Mouse (Mus musculus): ENCODE results near the gene Chrna9. TPM values are rescaled to one million over a fixed set of nuclear protein-coding genes. Genes with fewer than 3 reads are reported as not detected.
A peak's percentile ranks its signal among the peaks of the same experiment; 100 is the strongest.

Gene Chrna9
- polyA plus RNA-seq, 1 experiment from 2014 or later: not detected

DNA sequence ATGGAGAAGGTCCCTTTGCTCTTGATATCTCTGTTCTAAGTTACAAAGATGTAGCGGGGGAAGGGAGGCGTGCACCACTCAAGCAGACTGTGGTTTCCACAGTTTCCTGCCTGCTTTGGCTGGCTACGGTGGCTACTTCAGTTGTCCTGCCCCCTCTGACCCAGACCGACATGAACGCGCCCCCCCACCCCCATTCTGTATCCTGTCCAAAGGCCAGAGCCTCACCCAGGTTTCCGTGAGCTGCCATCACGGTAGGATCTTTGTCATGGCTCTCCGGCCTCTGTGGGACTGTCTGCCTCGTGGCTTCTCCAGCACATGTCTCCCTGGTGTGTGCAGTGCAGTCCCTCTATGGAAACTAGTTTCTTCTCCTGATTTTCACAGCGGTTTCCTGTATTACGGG, 15.4 kb upstream of the Chrna9 start:
- no peaks in the 10 kb centered on the region for H3K9me3 ChIP-seq (replicated peaks)
- no peaks in the 10 kb centered on the region for H3K36me3 ChIP-seq
- no peak overlapping the region for H3K4me3 ChIP-seq (replicated peaks)
- H3K4me1 ChIP-seq (replicated peaks): 0 out of 2 replicates have a peak, but pooled peaks cover 6% of the 10 kb centered on the region
- no peak for ATAC-seq (ENCODE audit: low read depth)
- WGBS (ENCODE audit: insufficient replicate concordance): 34% methylated on average over 12 of the region's 12 CpGs
- DNase-seq: no peak
- H3K9ac ChIP-seq: no peak overlapping the region
- no peaks in the 10 kb centered on the region for H3K27me3 ChIP-seq
- no peak overlapping the region for H3K4me2 ChIP-seq
- H3K27ac ChIP-seq: no peak overlapping the region

DNA sequence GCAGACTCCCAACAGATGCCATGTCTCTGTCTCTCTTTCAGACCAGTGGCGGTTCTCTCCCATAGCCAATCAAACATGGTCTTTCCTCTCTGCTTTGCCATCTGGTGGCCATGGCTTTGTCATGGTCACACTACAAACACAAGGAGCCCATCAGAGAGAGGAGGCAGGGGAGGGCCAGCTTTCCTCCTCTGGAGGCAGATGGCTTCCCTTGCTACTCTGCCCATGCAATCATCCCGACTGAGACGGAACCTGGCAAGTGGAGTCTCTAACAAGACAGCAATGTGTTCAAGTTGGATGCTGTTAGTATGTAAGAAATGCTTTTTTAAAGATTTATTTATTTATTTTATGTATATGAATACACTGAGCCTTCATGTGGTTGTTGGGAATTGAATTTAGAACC, 14.8 kb upstream of the Chrna9 start:
- ATAC-seq (ENCODE audit: low read depth) (no peak), DNase-seq (no peak)
- no peaks in the 10 kb centered on the region for H3K27me3 ChIP-seq
- H3K9me3 ChIP-seq (replicated peaks): no peaks in the 10 kb centered on the region
- H3K4me1 ChIP-seq (replicated peaks): 0 out of 2 replicates have a peak, but pooled peaks cover 6% of the 10 kb centered on the region
- no peaks in the 10 kb centered on the region for H3K36me3 ChIP-seq
- WGBS (ENCODE audit: insufficient replicate concordance): 80% methylated on average over 3 of the region's 3 CpGs
- no peak overlapping the region for H3K4me2 ChIP-seq
- no peak overlapping the region for H3K9ac ChIP-seq
- H3K27ac ChIP-seq: no peak overlapping the region
- no peak overlapping the region for H3K4me3 ChIP-seq (replicated peaks)

DNA sequence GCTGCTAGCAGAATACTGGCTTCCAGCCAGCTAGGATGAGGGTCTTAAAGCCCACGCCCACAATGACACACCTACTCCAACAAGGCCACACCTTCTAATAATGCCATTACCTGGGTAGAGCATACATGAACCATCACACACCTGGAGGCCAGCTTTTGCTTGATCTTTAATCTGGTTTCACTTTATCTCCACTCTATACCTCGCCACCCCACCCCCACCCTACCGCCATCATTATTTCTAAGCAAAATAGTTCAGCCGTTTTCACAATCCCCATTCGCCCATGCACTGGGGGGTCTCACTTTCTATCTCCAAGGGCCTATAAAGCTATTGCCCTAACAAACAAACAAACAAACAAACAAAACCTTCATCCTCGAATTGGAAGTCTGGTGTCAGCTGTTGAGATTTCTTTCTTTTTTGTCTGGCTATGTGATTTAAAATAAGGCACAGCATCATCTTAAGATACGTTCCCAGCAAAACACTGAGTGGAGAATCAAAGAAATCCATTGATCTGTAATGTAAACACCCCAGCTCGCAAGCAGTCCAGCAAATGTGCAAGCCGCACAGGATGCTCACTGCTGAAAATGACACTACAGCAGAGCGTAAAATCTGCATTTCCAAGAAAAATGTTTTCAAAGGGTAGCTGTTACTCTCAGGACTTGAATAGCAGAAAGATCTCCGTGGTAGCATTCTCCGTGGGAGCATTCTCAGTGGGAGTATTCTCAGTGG, 13.9 kb upstream of the Chrna9 start:
- no peaks in the 10 kb centered on the region for H3K9me3 ChIP-seq (replicated peaks)
- H3K9ac ChIP-seq: no peak overlapping the region
- WGBS (ENCODE audit: insufficient replicate concordance): 71% methylated on average over 12 of the region's 12 CpGs
- no peak overlapping the region for H3K27ac ChIP-seq
- DNase-seq: no peak
- H3K27me3 ChIP-seq: no peaks in the 10 kb centered on the region
- ATAC-seq (ENCODE audit: low read depth): no peak
- H3K4me1 ChIP-seq (replicated peaks): 0 out of 2 replicates have a peak, but pooled peaks cover 6% of the 10 kb centered on the region
- no peak overlapping the region for H3K4me3 ChIP-seq (replicated peaks)
- no peaks in the 10 kb centered on the region for H3K36me3 ChIP-seq
- no peak overlapping the region for H3K4me2 ChIP-seq

DNA sequence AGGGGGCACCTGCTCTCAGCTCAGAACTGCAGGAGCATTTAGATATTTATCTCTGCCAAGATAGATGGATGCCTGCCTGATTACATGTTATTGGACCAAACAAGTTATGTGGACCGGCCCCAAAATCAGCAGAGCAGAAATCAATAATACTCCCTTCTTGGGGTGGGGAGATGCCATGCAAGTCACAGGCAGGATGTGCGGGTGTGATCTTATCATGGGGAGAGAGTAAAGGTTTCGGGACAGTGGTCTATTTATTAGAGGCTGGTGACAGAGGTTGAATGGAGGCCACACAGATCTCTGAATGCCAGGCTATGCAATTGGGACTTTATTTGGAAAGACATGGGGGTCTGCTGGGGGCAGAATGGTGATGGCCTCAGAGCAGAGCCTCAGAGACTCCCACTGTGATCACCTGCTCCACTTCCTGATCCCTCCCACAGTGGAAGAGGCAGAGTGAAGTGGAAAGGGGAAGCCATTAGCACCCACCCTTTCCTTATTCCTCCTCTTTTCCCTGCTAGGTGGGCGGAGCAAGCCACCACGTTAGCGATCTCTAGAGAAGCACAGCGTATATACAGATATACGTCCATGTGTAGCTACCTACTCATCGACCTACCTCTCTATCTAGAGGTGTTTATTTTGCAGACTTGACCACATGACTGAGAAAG, 13.1 kb upstream of the Chrna9 start:
- DNase-seq: no peak
- Histone ChIP-seq H3K36me3 (no peaks in the 10 kb centered on the region), H3K4me3 (replicated peaks) (no peak overlapping the region), H3K4me2 (no peak overlapping the region), H3K27ac (no peak overlapping the region), H3K27me3 (no peaks in the 10 kb centered on the region), H3K9ac (no peak overlapping the region), H3K9me3 (replicated peaks) (no peaks in the 10 kb centered on the region), H3K4me1 (replicated peaks) (0 out of 2 replicates have a peak, but pooled peaks cover 6% of the 10 kb centered on the region)
- no peak for ATAC-seq (ENCODE audit: low read depth)
- WGBS (ENCODE audit: insufficient replicate concordance): 51% methylated on average over 9 of the region's 9 CpGs

DNA sequence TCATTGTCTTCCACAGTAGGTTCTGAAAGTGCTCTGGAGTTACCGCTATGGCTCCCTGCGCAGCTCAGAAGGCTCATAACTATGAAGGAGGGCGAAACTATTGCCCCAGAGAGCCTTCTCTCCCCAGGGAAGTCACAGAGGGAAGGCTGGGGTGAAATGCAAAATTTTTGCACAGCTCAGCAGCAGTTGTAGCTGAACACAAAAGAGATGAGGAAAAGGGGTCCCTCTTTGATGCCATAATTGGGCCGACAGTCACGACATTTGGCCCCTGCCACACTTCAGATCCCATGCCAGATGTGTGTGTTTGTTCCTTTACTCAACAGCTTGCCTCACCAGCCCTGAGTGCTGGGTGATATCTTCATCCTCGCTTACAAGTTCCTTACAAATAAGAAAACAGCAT, 8.1 kb upstream of the Chrna9 start:
- ATAC-seq (ENCODE audit: low read depth): no peak
- 78% methylated on average over 6 of the region's 6 CpGs for WGBS (ENCODE audit: insufficient replicate concordance)

DNA sequence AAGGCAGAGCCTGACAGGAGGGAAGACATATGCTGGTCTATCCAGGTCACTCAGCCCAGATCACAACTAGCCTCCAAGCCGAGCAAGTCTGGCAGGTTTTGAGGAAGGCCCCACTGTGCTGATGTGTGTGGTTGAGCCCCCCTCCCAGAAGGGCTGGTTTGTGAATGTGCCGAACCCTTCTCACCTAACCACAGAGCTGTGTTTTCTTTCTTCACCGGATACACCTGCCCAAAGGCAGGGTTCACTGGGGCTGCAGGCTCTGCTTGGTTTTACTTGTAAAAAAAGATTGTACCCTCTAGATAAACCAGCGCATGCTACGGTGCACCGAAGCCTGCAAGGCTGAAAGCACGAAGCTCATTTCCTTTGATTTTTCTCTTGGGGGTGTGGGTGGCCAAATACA, 5.6 kb upstream of the Chrna9 start:
- H3K9me3 ChIP-seq (replicated peaks): no peaks in the 10 kb centered on the region
- H3K4me3 ChIP-seq (replicated peaks): no peak overlapping the region
- no peak overlapping the region for H3K27ac ChIP-seq
- no peak overlapping the region for H3K4me2 ChIP-seq
- H3K27me3 ChIP-seq: no peaks in the 10 kb centered on the region
- no peaks in the 10 kb centered on the region for H3K4me1 ChIP-seq (replicated peaks)
- ATAC-seq (ENCODE audit: low read depth) (no peak), DNase-seq (no peak)
- WGBS (ENCODE audit: insufficient replicate concordance): 24% methylated on average over 7 of the region's 7 CpGs
- no peaks in the 10 kb centered on the region for H3K36me3 ChIP-seq
- H3K9ac ChIP-seq: no peak overlapping the region

More for the DNA sequence above, 8.1 kb upstream of the Chrna9 start:
- Histone ChIP-seq H3K9me3 (replicated peaks) (no peaks in the 10 kb centered on the region), H3K4me3 (replicated peaks) (no peak overlapping the region), H3K36me3 (no peaks in the 10 kb centered on the region), H3K27ac (no peak overlapping the region), H3K27me3 (no peaks in the 10 kb centered on the region), H3K4me1 (replicated peaks) (no peaks in the 10 kb centered on the region), H3K9ac (no peak overlapping the region), H3K4me2 (no peak overlapping the region)
- no peak for DNase-seq

DNA sequence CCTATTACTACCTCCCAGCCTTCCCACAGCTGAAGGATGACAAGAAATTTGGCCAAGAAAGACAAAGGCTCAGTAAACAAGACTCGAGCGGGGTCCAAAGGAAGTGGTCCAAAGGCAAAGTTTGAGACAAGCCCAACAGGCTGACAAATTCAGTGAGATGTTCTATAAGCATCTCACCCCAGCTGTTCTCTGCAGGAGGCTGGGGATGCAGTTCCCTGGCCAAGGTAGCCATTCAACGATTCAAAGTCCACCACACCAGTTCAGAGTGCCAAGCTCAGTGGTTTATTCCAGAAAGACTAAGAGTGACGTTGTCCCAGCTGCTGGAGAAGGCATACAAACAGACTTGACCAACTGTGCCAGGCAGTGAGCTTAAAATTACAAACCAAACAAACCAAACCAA, 4.5 kb upstream of the Chrna9 start:
- no peak overlapping the region for H3K9ac ChIP-seq
- DNase-seq (no peak), ATAC-seq (ENCODE audit: low read depth) (no peak)
- no peaks in the 10 kb centered on the region for H3K9me3 ChIP-seq (replicated peaks)
- H3K4me3 ChIP-seq (replicated peaks): no peak overlapping the region
- H3K27me3 ChIP-seq: no peaks in the 10 kb centered on the region
- no peak overlapping the region for H3K4me2 ChIP-seq
- H3K36me3 ChIP-seq: no peaks in the 10 kb centered on the region
- 62% methylated on average over 4 of the region's 4 CpGs for WGBS (ENCODE audit: insufficient replicate concordance)
- H3K27ac ChIP-seq: no peak overlapping the region
- no peaks in the 10 kb centered on the region for H3K4me1 ChIP-seq (replicated peaks)

DNA sequence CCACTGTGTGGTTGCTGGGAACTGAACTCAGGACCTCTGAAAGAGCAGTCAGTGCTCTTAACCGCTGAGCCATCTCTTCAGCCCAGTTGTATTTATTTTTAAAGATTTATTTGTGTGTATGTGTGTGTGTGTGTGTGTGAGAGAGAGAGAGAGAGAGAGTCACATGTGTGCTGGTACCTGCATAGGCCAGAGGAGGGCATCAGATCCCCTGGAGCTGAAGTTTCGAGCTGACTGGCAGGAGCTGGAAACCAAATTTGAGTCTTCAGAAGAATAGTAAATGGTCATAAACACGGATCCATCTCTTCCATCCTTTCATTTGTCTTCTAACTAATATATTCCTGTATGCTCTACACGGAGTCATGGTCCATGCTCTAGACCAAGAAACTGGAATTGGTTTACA, 1.5 kb upstream of the Chrna9 start:
- no peak overlapping the region for H3K27ac ChIP-seq
- H3K36me3 ChIP-seq: no peaks in the 10 kb centered on the region
- no peak for DNase-seq
- no peak overlapping the region for H3K4me3 ChIP-seq (replicated peaks)
- H3K27me3 ChIP-seq: no peaks in the 10 kb centered on the region
- no peaks in the 10 kb centered on the region for H3K9me3 ChIP-seq (replicated peaks)
- H3K9ac ChIP-seq: no peak overlapping the region
- 67% methylated on average over 4 of the region's 4 CpGs for WGBS (ENCODE audit: insufficient replicate concordance)
- H3K4me1 ChIP-seq (replicated peaks): no peaks in the 10 kb centered on the region
- H3K4me2 ChIP-seq: no peak overlapping the region
- ATAC-seq (ENCODE audit: low read depth): no peak

DNA sequence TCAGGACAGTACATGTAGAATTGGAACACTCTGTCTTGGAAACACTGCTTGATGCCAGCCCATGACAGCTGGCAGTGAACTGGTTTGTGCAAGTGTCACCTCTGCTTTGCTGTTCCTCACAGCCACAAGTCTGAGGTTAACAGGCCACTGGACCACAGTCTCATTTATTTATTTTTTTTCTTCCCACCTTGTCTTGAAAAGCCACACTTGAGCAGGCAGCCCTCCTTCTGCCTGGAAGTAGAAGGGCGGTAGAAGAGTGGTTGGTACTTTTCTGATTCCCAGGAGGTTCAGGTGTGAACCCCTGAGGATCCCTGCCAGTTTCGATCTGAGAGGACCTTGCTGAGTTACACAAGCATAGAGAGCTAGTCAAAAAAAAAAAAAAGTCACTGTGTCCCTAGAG, 957 bp upstream of the Chrna9 start:
- Histone ChIP-seq H3K9ac (no peak overlapping the region), H3K4me3 (replicated peaks) (no peak overlapping the region), H3K4me1 (replicated peaks) (no peaks in the 10 kb centered on the region), H3K9me3 (replicated peaks) (no peaks in the 10 kb centered on the region), H3K36me3 (no peaks in the 10 kb centered on the region), H3K27ac (no peak overlapping the region), H3K27me3 (no peaks in the 10 kb centered on the region), H3K4me2 (no peak overlapping the region)
- ATAC-seq (ENCODE audit: low read depth) (no peak), DNase-seq (no peak)
- WGBS (ENCODE audit: insufficient replicate concordance): 63% methylated on average over 2 of the region's 2 CpGs

DNA sequence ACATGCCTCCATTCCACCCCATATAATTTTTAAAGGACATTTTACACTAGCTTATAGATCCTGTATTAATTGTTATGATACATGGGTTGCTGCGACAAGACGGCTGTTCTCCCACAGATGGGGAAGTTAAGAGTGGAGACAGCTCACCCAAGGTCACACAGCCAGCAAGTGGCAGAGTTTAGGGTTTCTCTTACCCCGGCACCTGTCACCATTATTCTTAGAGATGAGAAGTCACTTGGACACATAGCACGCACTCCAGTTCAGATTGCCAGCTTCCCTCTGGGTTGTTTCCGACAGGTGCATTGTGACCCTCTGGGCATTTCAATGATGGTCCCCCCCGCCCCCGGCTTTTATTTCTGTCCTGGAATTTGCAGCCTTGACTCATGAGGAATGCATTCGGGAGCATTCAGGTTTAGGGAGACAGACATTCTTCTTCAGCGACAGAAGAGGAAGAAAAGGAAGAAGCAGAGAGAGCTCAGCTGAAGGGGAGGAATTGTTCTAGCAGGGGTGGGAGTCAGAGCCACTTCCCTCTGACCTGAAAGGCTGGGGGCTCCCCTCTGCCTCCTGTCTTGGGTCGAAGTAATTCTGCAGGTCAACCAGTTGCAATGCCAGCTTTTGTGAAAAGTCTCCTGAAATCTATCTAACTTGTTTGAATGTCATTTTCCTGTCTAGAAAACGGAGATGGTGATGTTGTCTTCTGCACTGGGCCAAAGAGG, 2.4 kb downstream of the Chrna9 start:
- Histone ChIP-seq H3K27me3 (no peaks in the 10 kb centered on the region), H3K27ac (no peak overlapping the region), H3K9me3 (replicated peaks) (no peaks in the 10 kb centered on the region), H3K4me1 (replicated peaks) (no peaks in the 10 kb centered on the region), H3K4me3 (replicated peaks) (no peak overlapping the region), H3K9ac (no peak overlapping the region), H3K36me3 (no peaks in the 10 kb centered on the region), H3K4me2 (no peak overlapping the region)
- no peak for DNase-seq
- ATAC-seq (ENCODE audit: low read depth): no peak
- WGBS (ENCODE audit: insufficient replicate concordance): 46% methylated on average over 11 of the region's 11 CpGs

DNA sequence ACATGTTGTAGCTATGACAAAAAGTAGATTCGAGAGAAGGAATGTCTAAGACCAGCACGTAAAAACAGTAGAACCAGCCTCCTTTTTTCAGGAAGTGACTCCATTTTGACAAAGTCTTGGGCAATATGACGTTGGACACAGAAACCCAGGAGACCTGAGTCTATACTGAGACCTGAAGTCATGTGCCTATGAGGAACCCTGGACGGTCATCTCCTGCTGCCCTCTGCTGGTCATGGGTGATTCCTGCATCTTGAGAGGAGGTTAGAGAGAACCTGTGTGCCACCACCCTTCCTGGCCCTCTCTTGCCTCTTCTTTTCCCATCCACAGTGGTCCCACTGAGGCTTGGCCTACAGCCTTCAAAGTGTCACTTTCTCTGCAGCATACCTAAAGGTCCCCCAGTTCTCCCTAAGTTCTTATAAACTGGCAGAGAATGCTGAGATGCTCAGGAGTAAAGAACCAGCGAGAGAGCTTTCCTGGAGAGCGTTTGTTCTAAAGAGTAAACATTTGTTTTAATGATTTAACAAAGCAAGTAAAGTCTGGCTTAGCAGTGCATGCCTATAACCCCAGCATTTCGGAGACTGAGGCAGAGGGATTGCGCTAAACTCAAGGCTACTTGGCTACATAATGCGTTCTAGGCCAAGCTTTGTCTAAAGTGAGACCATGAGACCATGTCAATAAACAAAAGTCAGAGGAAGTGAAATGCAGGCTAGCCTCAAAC, 3.4 kb downstream of the Chrna9 start:
- peak; percentile 61; the same call in 1 of the 2 replicates for ATAC-seq (ENCODE audit: low read depth)
- WGBS (ENCODE audit: insufficient replicate concordance): 45% methylated on average over 9 of the region's 9 CpGs

More for the DNA sequence above, 3.4 kb downstream of the Chrna9 start:
- Histone ChIP-seq H3K9me3 (replicated peaks) (no peaks in the 10 kb centered on the region), H3K4me1 (replicated peaks) (no peaks in the 10 kb centered on the region), H3K27ac (no peak overlapping the region), H3K4me3 (replicated peaks) (no peak overlapping the region), H3K9ac (no peak overlapping the region), H3K4me2 (no peak overlapping the region), H3K27me3 (no peaks in the 10 kb centered on the region), H3K36me3 (no peaks in the 10 kb centered on the region)
- peak; percentile 61 for DNase-seq
